Mouse (Mus musculus) midbrain, postnatal 0 days (tissue): ENCODE measurements around the gene Gtf2f2. TPM values are rescaled to one million over a fixed set of nuclear protein-coding genes. Genes with fewer than 3 reads are reported as not detected.

Source experiments
- ATAC-seq: fragments of 200-750 bp; cut with Nextera tagmentation; 2 replicates; pipeline ENCODE4 v1.8.0; 2017; ENCODE audit warnings: moderate number of reproducible peaks, mild to moderate bottlenecking, moderate TSS enrichment, moderate library complexity; ENCODE audit not compliant: low FRiP score
- DNase-seq: peaks from one replicate; pipeline ENCODE4 v3.0.0-alpha.2; 2015; ENCODE audit warnings: low spot score
- H3K27ac ChIP-seq: fragments of 300-500 bp; sonication (generic); 2 replicates; pipeline ENCODE4 v1.5.1; 2014; ENCODE audit warnings: low read depth, mild to moderate bottlenecking, low read length, mixed read lengths
- H3K27me3 ChIP-seq: fragments of 300-500 bp; sonication (generic); 2 replicates; pipeline ENCODE4 v1.6.1; 2014; ENCODE audit warnings: low read length, control low read depth, mixed read lengths; ENCODE audit not compliant: insufficient read depth
- H3K36me3 ChIP-seq: fragments of 300-500 bp; sonication (generic); 2 replicates; pipeline ENCODE4 v1.6.1; 2014; ENCODE audit warnings: low read length, control low read depth, mixed read lengths; ENCODE audit not compliant: insufficient read depth
- H3K4me1 ChIP-seq: fragments of 300-500 bp; sonication (generic); 2 replicates; pipeline ENCODE4 v1.6.1; 2014; ENCODE audit warnings: mild to moderate bottlenecking, control low read depth, antibody characterized with exemption, low read length, mixed read lengths; ENCODE audit not compliant: insufficient read depth
- H3K4me2 ChIP-seq: fragments of 300-500 bp; sonication (generic); 2 replicates; pipeline ENCODE4 v1.6.1; 2014; ENCODE audit warnings: low read depth, mild to moderate bottlenecking, low read length, mixed read lengths; ENCODE audit not compliant: poor library complexity, severe bottlenecking
- H3K4me3 ChIP-seq: fragments of 300-500 bp; sonication (generic); 2 replicates; pipeline ENCODE4 v1.5.1; 2014; ENCODE audit warnings: low read depth, mild to moderate bottlenecking, low read length, moderate library complexity
- H3K9ac ChIP-seq: fragments of 300-500 bp; sonication (generic); replicated peaks from 2 replicates; pipeline ENCODE4 v1.6.1; 2014; ENCODE audit warnings: mild to moderate bottlenecking, low read length, moderate library complexity, mixed read lengths; ENCODE audit not compliant: poor library complexity, severe bottlenecking
- H3K9me3 ChIP-seq: fragments of 300-500 bp; sonication (generic); 2 replicates; pipeline ENCODE4 v1.6.1; 2016; ENCODE audit warnings: low read length, control low read depth
- CTCF ChIP-seq: IDR thresholded peaks from 2 replicates; pipeline ENCODE4 v1.5.1; 2016; ENCODE audit warnings: antibody characterized with exemption, mild to moderate bottlenecking
- WGBS: fragments of 180-500 bp; shearing (Covaris S2); extraction: QIAGEN DNeasy Blood & Tissue Kit; methylation state at CpG from one replicate; pipeline ENCODE4 v1.1.7; 2014; 5-methylcytosine and 5-hydroxymethylcytosine counted together
- polyA plus RNA-seq: library from polyadenylated mRNA; unstranded; fragments of >200 nt; fragmentation: Nextera tagmentation; extraction: Ambion mirVana; gene quantifications from 2 replicates; pipeline ENCODE4 v1.2.1, GENCODE M21; 2015
- total RNA-seq: library from RNA; depleted of rRNA; stranded (reverse); fragments of >200 nt; gene quantifications from 2 replicates; pipeline ENCODE4 v1.2.3, GENCODE M21; 2014

Gtf2f2 gene
- total and polyA plus RNA-seq, 2 experiments from 2014 or later: 22.7 to 42.6 TPM

GRCm38 (mm10) chr14:76043251-76044163 is 32.8 kb upstream of the Gtf2f2 start:
- DNase-seq (no peak), ATAC-seq (no peak)
- Histone ChIP-seq H3K27me3 (no peaks in the 10 kb centered on the region), H3K4me1 (no peaks in the 10 kb centered on the region), H3K9ac (no peak overlapping the region), H3K36me3 (no peaks in the 10 kb centered on the region), H3K27ac (no peak overlapping the region), H3K4me2 (no peak overlapping the region), H3K9me3 (no peaks in the 10 kb centered on the region), H3K4me3 (no peak overlapping the region)
- TF ChIP-seq CTCF: no peak
- WGBS: 85% methylated on average over 14 of the region's 14 CpGs

GRCm38 (mm10) chr14:76033221-76033637 is 22.6 kb upstream of the Gtf2f2 start:
- WGBS: 6% methylated on average over 7 of the region's 7 CpGs
- Histone ChIP-seq H3K4me1 (peaks cover 19% of the 10 kb centered on the region), H3K9me3 (no peaks in the 10 kb centered on the region), H3K27ac (peak overlapping the region; percentile 75), H3K36me3 (no peaks in the 10 kb centered on the region), H3K27me3 (no peaks in the 10 kb centered on the region), H3K4me2 (no peak overlapping the region), H3K4me3 (no peak overlapping the region), H3K9ac (no peak overlapping the region)
- DNase-seq: peak; percentile 63
- no peak for TF ChIP-seq CTCF
- peak; percentile 62 for ATAC-seq

- Histone ChIP-seq H3K36me3 (no peaks in the 10 kb centered on the region), H3K4me3 (no peak overlapping the region), H3K9me3 (no peaks in the 10 kb centered on the region), H3K27me3 (no peaks in the 10 kb centered on the region), H3K9ac (0 out of 2 replicates have a peak overlapping the region, but pooled peaks have one; percentile 1), H3K27ac (peak overlapping the region; percentile 75), H3K4me2 (no peak overlapping the region), H3K4me1 (peaks cover 19% of the 10 kb centered on the region)
- DNase-seq: peak; percentile 53
- peak; percentile 62 for ATAC-seq
- 6% methylated on average over 7 of the region's 7 CpGs for whole genome bisulfite sequencing
- TF ChIP-seq CTCF: no peak
Observed at GRCm38 (mm10) chr14:76032671-76033136, 22.0 kb upstream of the Gtf2f2 start.

GRCm38 (mm10) chr14:76031117-76031842 is 20.6 kb upstream of the Gtf2f2 start:
- H3K27ac ChIP-seq: peak overlapping the region; percentile 32
- H3K9me3 ChIP-seq: no peaks in the 10 kb centered on the region
- no peak overlapping the region for H3K4me2 ChIP-seq
- peak; percentile 52; the same call in 1 of the 2 replicates for ATAC-seq
- no peak for TF ChIP-seq CTCF
- H3K27me3 ChIP-seq: no peaks in the 10 kb centered on the region
- H3K36me3 ChIP-seq: no peaks in the 10 kb centered on the region
- peak; percentile 79 for DNase-seq
- no peak overlapping the region for H3K9ac ChIP-seq
- H3K4me1 ChIP-seq: peaks cover 19% of the 10 kb centered on the region
- no peak overlapping the region for H3K4me3 ChIP-seq
- 29% methylated on average over 11 of the region's 11 CpGs for WGBS

GRCm38 (mm10) chr14:76024641-76025040 is 14.0 kb upstream of the Gtf2f2 start:
- H3K4me1 ChIP-seq: 0 out of 2 replicates have a peak, but pooled peaks cover 2% of the 10 kb centered on the region
- H3K27me3 ChIP-seq: no peaks in the 10 kb centered on the region
- no peaks in the 10 kb centered on the region for H3K9me3 ChIP-seq
- no peak overlapping the region for H3K27ac ChIP-seq
- no peak overlapping the region for H3K4me2 ChIP-seq
- TF ChIP-seq CTCF: no peak
- no peak overlapping the region for H3K9ac ChIP-seq
- no peak for DNase-seq
- no peak overlapping the region for H3K4me3 ChIP-seq
- WGBS: 87% methylated on average over 4 of the region's 4 CpGs
- H3K36me3 ChIP-seq: no peaks in the 10 kb centered on the region
- no peak for ATAC-seq
